Mouse (Mus musculus): ENCODE measurements around the gene Akna. TPM values are rescaled to one million over a fixed set of nuclear protein-coding genes. Genes with fewer than 3 reads are reported as not detected.

Gene Akna
- total and polyA plus RNA-seq, 3 experiments = 6.5 to 37.5 (median 28.0) TPM

- Histone ChIP-seq H3K4me1 (ENCODE audit: control insufficient read depth in 1 of 2, insufficient read depth in 2 of 2) (peaks cover 0 to 3% of the 10 kb centered on the region in 2 experiments; a peak in 1 of 4 replicates), H3K9me3 (replicated peaks; ENCODE audit: low read length) (peaks cover 3% of the 10 kb centered on the region), H3K27ac (ENCODE audit: insufficient read depth, low read depth) (no peak overlapping the region), H3K9ac (ENCODE audit: insufficient read depth, low read depth) (no peak overlapping the region), H3K27me3 (replicated peaks) (no peaks in the 10 kb centered on the region), H3K36me3 (replicated peaks in 1 of 2; ENCODE audit: control insufficient read depth in 1 of 2, insufficient read depth in 1 of 2, low read length in 1 of 2) (peaks cover 0 to 47% of the 10 kb centered on the region in 2 experiments), H3K79me2 (replicated peaks; ENCODE audit: control insufficient read depth, extremely low read depth, insufficient read depth, poor library complexity, severe bottlenecking) (no peaks in the 10 kb centered on the region), H3K4me3 (replicated peaks in 1 of 3; ENCODE audit: low read depth in 2 of 3, low read length in 2 of 3, poor library complexity in 1 of 3) (no peak overlapping the region), H3K4me2 (ENCODE audit: insufficient read depth, low read depth, poor library complexity, severe bottlenecking) (no peak overlapping the region)
- in situ Hi-C loops (cut with MboI; ENCODE audit: low pct_ligation_motif_present, low pct_unique_long_range_greater_than_20kb, low sequenced_read_pairs) (no loop called here), dilution Hi-C loops (cut with MboI; ENCODE audit: extremely low pct_ligation_motif_present, extremely low pct_unique_long_range_greater_than_20kb, low sequenced_read_pairs) (no loop called here)
- TF ChIP-seq ZKSCAN1 (IDR thresholded peaks at IDR 0.05; ENCODE audit: borderline replicate concordance, low read depth, low read length) (no peak), PAX5 (IDR thresholded peaks at IDR 0.05; ENCODE audit: low read length) (no peak), MAX (IDR thresholded peaks at IDR 0.05; ENCODE audit: low read length) (no peak), UBTF (IDR thresholded peaks at IDR 0.05; ENCODE audit: low read depth, low read length) (no peak), TCF12 (IDR thresholded peaks at IDR 0.05; ENCODE audit: low read depth, low read length) (no peak), RCOR1 (conservative IDR thresholded peaks at IDR 0.05; ENCODE audit: low read depth, low read length) (no peak), ZNF384 (IDR thresholded peaks at IDR 0.05; ENCODE audit: low read depth, low read length) (no peak)
- no peak for DNase-seq (ENCODE audit: extremely low read depth)
These were observed 32.2 kb upstream of the Akna start for GRCm38 (mm10) chr4:63435402-63435801.

GRCm38 (mm10) chr4:63431098-63431497 is 27.9 kb upstream of the Akna start:
- dilution Hi-C loops (cut with MboI; ENCODE audit: extremely low pct_ligation_motif_present, extremely low pct_unique_long_range_greater_than_20kb, low sequenced_read_pairs) = no loop called here
- in situ Hi-C loops (cut with MboI; ENCODE audit: low pct_ligation_motif_present, low pct_unique_long_range_greater_than_20kb, low sequenced_read_pairs) = no loop called here
- TF ChIP-seq ZC3H11A (IDR thresholded peaks at IDR 0.05; ENCODE audit: low read depth, low read length) (no peak), CHD2 (IDR thresholded peaks at IDR 0.05; ENCODE audit: low read length) (no peak), NELFE (IDR thresholded peaks at IDR 0.05; ENCODE audit: low read depth, low read length) (no peak), MYC (IDR thresholded peaks at IDR 0.05; ENCODE audit: low read depth, low read length) (no peak), SMC3 (IDR thresholded peaks at IDR 0.05; ENCODE audit: low read depth, low read length) (no peak), TCF12 (IDR thresholded peaks at IDR 0.05; ENCODE audit: low read depth, low read length) (no peak), CHD1 (IDR thresholded peaks at IDR 0.05; ENCODE audit: low read depth, low read length) (no peak), JUN (IDR thresholded peaks at IDR 0.05; ENCODE audit: insufficient read depth, low read depth, low read length) (no peak), USF1 (IDR thresholded peaks at IDR 0.05; ENCODE audit: low read depth, low read length) (no peak), ZMIZ1 (IDR thresholded peaks at IDR 0.05; ENCODE audit: low read depth, low read length) (no peak), SIN3A (IDR thresholded peaks at IDR 0.05; ENCODE audit: low read length) (no peak), RCOR1 (conservative IDR thresholded peaks at IDR 0.05; ENCODE audit: low read depth, low read length) (no peak), JUND (conservative IDR thresholded peaks at IDR 0.05; ENCODE audit: low read depth, low read length) (no peak), MAX (IDR thresholded peaks at IDR 0.05; ENCODE audit: low read length) (no peak)

More at GRCm38 (mm10) chr4:63431098-63431497, 27.9 kb upstream of the Akna start:
- no peak overlapping the region for H3K4me3 ChIP-seq (replicated peaks in 1 of 3; ENCODE audit: low read depth in 2 of 3, low read length in 2 of 3, poor library complexity in 1 of 3)
- no peaks in the 10 kb centered on the region for H3K27me3 ChIP-seq (replicated peaks)
- DNase-seq (ENCODE audit: extremely low read depth) = no peak
- H3K9me3 ChIP-seq (replicated peaks; ENCODE audit: low read length) = no peaks in the 10 kb centered on the region
- no peak overlapping the region for H3K4me2 ChIP-seq (ENCODE audit: insufficient read depth, low read depth, poor library complexity, severe bottlenecking)
- H3K27ac ChIP-seq (ENCODE audit: insufficient read depth, low read depth) = no peak overlapping the region
- H3K9ac ChIP-seq (ENCODE audit: insufficient read depth, low read depth) = no peak overlapping the region
- no peaks in the 10 kb centered on the region for H3K79me2 ChIP-seq (replicated peaks; ENCODE audit: control insufficient read depth, extremely low read depth, insufficient read depth, poor library complexity, severe bottlenecking)
- H3K36me3 ChIP-seq (replicated peaks in 1 of 2; ENCODE audit: control insufficient read depth in 1 of 2, insufficient read depth in 1 of 2, low read length in 1 of 2) = peaks cover 0 to 39% of the 10 kb centered on the region in 2 experiments
- H3K4me1 ChIP-seq (ENCODE audit: control insufficient read depth in 1 of 2, insufficient read depth in 2 of 2) = peaks cover 5 to 21% of the 10 kb centered on the region in 2 experiments; a peak in 2 of 4 replicates

Data from CH12.LX (cell line).